Mouse (Mus musculus): Measurements from ENCODE around the gene Snn.
A peak's percentile ranks its signal among the peaks of the same experiment; 100 is the strongest.

The Snn gene

DNA sequence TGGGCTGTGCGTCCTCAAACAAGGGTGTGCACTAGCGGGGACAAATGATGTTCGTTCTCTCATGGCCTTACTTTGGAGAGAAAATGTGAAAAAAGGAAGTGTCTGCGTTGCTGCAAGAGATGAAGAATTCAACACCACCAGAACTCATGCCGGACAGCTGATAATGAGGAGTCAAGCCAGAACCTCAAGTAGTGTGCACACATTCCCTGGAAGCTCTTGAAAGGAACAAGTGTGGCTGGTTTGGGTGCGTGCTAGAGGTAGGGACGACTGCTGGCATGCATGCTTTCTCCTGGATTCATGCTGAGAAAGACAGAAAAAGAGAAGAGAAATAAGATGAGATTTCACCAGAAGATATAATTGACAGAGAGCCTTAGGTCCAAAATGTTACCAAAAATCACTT lies 13.6 kb upstream of the Snn start:
- DNase-seq (ENCODE audit: low spot score in 2 of 2), result no peak

DNA sequence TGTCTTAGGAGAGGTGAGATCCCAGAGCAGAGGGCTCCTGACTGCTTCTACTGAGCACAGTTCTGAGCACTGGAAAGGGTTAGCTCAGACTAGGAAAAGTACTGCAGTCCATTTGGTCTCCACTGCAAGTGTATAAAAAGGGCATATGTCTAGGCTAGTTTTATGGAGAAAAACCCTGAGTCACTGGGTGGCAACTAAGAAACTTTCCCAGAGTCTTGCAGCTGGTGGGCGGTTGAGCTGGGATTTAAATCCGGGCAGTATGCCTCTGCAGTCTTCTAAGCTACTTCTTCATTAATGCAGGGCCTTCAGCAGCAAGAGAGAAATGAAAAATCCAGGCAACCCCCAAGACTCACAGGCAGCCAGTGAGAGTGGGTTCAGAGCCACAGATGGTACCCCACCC lies 10.5 kb upstream of the Snn start:
- DNase-seq (ENCODE audit: low spot score in 2 of 2), result peak in 1 of 2 experiments; percentile 49

DNA sequence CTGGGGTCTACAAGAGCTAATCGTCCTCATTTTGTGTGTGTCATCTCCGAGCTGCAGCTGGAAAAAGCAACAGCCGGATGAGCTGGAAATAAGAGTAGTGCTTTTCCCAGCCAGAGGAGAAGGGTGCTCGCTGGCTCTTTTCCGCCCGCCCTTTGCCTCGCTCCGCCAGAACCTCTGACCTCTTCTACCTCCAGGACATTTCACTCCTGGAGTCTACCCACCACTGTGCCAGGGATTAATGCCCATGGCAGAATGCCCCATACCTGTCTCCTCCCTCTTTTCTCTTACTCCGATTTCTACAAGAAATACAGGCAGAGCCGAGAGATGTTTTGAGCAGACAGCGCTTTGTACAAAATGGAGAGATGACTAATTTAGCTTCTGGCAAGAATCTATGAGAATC lies 9.6 kb upstream of the Snn start:
- no peak for DNase-seq (ENCODE audit: low spot score in 2 of 2)

DNA sequence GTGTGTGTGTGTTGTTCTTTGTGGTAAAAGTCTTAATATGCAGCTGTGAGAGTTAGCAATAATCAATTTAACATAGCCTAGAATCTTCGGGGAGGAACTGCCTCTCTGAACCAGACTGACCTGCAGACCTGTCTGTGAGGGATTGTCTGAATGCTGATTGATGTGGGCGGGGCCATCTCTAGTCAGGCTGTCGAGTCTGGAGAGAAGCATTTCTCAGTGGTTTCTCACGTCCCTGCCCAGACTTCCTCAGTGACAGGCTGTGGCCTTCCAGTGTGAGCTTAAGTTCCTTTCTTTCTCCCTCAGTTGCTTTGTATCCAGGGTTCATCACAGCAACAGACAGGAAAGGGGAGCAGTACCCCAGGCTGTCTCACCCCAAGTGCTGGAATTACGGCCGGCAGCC lies 6.3 kb upstream of the Snn start:
- no peak for DNase-seq (ENCODE audit: low spot score in 2 of 2)

DNA sequence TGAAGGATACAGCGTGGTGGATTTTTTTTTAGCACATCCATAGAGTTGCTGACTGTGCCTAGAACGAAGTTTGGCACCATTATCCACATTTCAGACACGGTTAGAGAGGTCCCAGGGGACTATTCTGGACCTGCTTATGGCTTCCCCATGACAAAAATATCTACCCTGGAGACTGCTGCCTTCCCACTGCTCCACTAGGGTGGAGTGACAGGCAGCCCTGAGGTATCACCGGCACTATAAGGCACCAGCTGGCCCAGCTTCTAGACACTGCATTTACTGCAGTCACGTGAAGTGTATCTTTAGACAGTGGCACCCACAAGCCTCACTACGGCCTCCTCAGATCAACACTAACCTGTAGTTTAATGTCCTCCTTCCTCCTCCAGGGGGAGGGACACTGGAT lies 5.9 kb upstream of the Snn start:
- DNase-seq (ENCODE audit: low spot score in 2 of 2), result no peak

DNA sequence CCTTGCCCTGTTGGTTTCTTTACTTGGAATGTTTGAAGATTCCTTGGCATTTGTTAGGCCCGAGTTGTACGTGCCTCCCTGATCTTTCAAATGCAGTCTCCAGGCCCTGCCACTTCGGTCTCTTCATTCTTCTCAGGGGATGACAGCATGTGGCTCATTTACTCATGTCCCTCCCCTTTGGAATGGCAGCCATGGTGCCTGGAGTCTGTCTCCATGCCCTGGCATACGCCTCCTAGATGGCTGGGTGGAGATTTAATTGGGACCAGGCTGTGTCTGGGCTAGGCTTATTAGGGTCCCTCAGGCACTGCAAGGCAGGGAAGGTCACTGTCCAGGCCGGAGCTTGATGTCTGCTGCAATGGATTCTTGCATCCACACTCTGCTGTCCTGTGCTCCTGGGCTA lies 4.8 kb upstream of the Snn start:
- DNase-seq (ENCODE audit: low spot score in 2 of 2), result no peak

DNA sequence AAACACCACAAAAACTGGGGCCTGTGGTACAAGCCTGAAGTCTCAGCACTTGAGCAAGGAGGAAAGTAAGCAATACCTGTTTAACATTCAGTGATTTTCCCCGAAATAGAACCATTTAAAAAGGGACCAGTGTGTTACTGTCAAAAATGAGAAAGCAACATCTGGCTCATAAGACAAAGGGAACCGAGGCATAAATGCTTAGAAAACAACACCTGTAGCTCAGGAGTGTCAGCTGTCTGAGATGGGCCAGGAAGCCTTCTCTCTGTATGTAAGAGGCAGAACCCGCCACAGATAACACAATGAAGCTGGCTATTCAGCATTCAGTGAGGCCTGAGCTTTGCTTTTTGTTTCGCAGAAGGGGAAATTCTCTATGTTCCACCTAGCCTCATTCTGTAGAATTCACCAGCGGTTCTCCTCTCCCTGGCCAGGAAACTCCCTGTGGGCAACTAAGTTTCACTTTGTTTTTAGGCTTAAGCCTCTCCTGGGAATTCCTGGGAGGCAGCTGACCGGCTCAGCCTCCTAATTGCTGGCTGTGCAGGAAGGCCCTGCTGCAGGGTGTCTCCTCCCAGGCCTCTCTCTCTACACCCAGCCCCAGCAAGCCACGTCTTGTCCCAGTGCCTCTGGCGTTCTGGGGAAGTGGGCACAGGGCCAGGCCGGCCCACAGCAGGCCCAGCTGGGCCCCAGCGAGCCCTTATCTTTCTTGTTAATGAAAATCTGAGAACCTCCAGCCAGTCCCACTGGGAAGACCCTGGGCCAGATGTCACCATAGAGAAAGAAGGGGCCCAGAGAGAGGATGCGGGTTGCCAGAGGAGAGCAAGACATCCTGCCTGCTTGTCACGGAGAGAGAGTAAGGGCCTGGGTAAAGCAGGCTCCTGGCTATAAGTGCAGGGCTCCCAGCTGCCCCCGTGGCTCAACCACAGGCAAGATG lies 2.3 kb downstream of the Snn start:
- DNase-seq (ENCODE audit: low spot score in 2 of 2), result no peak

DNA sequence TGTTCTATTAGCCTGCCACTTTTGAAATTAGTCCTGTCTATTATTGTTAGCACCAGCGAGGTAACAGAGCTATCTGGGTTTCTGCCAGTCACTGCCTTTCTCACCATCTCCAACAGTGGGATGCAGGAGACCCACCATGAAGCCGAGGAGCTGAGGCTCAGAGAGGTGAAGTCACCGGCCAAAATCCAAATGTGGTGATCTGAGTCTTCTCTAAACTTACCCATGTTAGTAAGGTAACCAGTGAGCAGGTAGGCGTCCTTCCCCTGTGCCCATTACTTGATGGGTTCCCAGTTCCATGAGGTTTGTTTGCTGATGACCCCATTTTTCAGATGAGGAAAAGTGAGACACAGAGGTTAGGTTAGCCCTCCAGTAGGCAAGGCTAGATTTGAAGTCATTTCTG lies 3.6 kb downstream of the Snn start:
- DNase-seq (ENCODE audit: low spot score in 2 of 2), result no peak

DNA sequence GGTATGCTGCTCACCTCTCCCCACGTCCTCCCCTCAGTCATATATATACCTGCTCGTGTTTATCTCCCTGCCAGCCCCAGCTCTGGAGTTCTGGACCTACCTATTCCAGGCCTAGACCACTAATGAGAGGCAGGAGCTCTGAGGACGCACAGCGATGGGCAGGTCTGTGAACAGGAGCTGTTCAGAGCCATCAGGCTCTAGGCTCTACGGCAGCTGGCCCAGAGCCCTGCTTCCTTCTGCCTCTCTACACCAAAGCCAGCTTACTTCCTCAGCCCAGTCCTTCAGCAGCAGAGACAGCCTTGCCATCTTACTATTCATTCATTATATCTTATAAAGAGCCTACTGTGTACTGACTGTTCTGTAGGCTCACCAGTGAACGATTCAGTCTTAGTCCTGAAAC lies 4.0 kb downstream of the Snn start:
- DNase-seq (ENCODE audit: low spot score in 2 of 2), result no peak

DNA sequence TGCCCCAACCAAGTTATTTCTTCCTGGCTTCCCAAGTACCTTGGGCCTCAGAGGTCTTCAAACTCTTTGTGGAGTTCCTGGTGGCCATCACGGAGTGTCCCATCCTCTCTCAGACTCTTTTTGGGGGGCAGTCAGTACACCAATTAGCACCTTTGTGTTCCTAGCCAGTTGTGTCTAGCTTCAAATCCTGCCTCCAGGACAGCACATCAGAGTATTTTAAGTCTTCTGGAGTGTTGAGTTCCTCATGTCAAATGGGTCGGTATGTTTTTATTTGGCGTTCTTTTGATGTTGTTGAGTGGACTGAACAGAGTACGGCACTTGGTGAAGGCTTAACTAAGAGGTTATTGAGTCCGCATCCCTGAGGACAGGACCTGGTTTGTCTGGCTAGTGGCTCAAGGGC lies 4.7 kb downstream of the Snn start:
- no peak for DNase-seq (ENCODE audit: low spot score in 2 of 2)

DNA sequence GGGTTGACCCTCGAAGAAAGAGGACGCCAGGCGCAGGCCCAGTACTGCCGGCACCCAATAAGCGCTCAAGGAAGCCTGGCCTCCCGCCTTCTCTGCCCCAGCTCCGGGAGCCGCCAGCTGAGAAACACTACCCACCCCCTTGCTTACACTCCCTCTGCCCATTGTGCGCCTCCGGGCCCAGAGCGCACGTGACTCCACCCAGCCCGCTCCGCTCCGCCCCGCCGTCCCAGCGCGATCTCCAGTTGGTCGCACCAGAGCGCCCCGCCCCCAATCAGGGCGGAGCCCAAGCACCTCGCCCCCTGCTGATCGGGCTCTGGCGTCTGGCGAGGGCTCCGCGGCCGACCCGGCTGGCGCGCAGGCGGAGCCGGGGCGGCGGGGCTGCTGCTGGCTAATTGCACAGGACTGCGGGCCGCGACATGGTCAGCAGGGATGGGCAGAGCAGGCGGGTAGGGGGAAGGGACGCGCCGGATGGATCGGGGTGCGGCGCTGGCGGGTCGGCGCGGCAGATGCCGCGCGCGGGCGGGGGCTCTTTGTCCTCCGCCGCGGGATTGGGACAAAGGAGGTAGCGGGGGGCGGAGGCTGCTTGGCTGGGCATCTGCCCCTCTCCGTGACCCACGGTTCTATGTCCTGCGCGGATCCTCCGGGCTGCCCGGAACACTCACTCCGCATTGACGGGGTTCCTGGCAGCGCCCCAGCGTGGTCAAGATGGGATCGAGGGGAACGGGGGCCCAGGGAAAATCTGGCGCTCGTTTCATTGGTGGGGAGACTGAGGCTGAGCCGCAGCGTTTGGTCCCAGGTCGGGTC lies 5.5 kb downstream of the Snn start, which contains the start of gene Litaf:
Gene Litaf (minus strand): TSS at position 129 of the 804 bp plus-strand sequence.
- peak; percentile 96 for DNase-seq (ENCODE audit: low spot score in 2 of 2)

DNA sequence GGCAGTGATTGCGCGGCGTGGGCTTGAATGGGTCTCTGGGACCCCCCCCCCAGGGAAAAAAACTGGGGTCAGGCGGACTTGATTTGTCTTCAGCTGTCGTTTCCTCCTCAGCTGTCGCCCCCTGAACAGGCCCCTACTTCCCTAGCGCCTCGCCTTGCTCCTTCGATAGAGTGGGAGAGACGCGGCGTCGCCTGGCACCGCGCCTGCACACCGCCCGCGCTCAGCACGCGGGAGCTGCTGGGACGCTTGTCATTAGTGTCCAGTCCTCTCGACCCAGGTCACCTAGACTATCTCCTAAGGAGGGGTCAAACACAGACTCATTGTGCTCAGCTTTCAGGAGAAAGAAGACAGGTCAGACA lies 6.1 kb downstream of the Snn start:
- DNase-seq (ENCODE audit: low spot score in 2 of 2), result peak; percentile 63 to 69

DNA sequence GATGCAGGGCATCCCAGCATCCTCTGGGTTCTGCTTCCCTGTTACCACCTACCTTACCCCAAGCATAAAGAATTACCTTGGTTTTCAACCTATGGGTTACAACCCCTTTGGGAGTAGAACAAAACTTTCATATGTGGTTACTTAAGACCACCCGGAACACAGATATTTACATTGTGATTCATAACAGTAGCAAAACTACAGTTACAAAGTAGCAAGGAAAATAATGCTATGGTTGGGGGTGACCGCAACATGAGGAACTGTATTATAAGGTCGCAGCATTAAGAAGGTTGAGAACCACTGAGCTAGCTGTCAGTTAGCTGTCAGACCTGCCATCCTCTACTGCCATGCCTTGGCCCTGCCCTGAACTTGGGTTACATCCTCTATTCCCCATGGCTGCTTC lies 7.9 kb downstream of the Snn start:
- DNase-seq (ENCODE audit: low spot score in 2 of 2), result no peak

DNA sequence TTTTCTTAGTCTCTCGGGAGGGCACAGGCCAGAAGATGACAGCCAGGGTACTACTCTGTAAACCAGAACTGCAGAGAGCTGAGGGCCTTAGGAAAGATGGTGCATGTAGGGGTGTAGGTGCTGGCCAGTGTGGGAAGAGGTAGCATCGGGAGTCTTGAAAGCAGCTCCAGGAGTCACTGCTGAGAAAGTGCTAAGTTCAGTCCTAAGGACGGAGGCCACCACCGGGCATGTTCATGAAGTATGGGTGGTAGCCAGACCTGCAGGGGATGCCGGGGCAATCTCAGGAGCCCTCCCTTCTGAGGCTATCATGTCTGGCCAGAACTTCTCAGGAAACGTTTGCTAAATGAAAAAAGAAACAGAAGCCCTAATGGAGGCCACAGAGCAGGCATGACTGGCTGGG lies 8.5 kb downstream of the Snn start:
- no peak for DNase-seq (ENCODE audit: low spot score in 2 of 2)

DNA sequence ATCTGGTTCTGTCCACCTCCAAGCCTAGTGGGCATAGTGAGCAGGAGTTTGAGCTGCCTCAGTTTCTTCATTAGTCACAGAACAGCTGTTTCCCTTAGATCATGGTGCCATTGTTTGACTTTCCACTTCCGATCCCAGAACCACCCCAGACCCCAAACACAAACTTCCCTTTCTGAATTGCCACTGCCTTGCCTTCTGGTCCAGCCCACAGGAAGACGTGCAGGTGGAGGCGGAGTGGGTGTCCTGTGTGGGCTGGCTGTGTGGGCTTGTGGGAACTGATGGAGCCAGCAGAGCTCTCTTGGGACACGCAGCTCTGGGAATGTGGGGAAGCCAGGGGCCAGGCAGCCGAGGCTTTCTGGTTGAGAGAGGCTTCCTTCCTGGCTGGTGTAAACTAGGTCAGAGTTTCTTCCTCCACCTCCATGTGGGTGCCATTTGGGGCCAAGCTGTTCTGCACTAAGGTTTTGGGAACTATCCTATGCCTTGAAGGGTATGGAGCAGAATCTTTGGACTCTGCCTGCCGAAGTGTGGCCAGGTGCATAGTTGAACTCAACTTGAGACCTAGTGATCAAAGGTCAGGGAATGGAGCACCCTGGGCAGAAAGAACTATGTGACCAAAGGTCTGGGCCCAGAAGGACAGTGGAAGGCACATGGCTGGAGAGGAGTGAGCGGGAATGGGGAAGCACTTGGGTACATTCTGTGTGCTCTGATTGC lies 9.1 kb downstream of the Snn start:
- DNase-seq (ENCODE audit: low spot score in 2 of 2), result no peak

DNA sequence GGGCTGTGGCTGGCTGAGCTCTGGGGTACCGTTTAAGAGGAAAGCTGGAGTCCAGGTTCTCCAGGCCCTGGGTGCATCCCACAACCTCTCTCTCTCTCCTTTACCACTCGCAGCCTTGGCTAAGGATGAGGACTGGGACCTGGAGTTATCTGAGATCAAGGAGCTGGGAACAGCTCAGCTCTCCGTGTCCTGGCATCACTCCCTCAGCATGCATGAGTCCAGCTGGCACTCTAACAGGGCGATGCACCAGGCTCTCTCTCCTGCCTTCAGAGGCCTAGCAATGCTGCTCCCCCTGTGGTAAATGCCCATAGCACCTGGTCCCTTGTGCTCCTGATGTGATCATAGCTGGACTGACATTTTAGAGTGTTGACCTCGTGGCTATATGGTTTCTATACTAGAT lies 10.4 kb downstream of the Snn start:
- DNase-seq (ENCODE audit: low spot score in 2 of 2), result no peak

DNA sequence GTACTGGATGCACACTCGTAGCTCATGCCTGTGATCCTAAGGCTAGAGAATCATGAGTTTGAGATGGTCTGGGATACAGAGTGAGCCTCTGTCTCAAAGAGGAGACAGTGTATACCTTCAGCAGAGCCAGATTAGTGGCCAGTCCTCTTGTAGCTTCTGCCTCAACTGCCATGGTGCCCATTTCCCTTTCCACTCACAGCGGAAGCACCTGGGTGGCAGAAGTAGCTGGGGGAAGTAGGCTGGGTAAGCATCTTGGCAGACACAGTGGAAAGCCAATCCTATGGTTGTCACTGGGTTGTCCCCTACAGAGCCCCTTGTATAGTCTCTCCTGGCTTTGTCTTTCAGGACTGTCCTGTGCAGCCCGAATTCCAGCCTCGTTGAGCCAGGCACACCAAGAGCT lies 11.1 kb downstream of the Snn start:
- DNase-seq (ENCODE audit: low spot score in 2 of 2), result no peak

DNA sequence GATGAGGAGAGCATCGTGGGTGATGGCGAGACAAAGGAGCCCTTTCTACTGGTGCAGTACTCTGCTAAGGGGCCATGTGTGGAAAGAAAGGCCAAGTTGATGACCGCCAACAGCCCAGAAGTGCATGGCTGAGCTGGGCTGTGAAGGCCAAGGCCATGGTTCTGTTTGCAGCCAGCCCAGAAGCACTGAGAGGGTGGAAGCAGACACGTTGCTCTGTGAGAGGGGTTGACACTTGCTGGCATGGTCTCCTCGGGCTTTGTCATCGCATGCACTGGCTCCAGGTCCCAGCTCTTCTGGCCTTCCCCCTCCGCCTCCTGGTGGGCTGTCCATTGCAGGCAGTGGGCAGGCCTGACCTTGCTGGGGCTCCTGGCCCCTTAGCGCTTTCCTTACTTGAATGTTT lies 11.7 kb downstream of the Snn start:
- no peak for DNase-seq (ENCODE audit: low spot score in 2 of 2)

DNA sequence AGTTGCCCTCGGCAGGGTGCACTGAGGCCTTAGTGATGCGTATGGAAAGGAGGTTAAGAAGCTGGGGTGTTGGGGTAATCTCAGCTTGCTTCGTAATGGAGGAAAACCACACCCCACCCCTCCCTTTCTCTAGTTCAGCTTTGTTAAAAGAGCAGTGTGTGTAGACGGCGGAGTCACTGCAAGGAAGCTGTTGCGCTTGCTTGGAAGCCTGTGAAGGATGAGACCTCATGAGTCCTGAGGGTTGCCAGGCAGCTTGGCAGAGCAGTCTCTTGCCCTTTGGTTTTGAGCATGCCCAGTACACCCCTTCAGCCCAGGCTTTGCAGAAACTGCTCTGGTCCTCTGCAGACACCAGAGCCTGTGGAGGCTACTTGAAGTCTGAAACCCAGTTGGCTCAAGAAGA lies 12.3 kb downstream of the Snn start:
- no peak for DNase-seq (ENCODE audit: low spot score in 2 of 2)

DNA sequence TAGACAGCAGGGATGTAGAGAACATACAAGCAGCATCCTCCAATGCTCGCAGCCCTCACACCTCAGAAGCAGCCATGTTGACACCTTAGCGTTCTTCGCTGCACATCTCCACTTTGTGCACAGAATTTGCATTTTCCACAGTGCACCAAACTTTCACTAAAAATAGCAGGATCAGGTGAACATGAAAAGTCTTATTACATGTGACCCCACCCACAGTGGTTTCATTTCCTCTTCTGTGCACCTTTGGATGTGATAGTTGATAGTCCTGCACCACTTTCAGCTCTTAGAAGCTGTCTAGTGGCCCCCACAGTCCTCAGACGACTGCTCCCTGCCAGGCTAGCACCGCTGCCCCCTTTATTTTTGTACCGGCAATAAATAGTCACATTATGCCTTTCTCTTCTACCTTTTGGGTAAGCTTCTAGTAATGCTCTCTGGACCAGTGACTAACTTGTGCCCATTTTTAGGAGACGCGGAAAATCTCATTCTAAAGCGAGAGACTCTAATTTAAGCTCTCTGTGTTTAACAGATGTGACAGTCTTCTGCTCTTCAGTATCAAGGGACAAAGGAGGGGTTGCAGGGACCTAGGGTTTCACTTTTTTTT lies 17.0 kb downstream of the Snn start:
- no peak for DNase-seq (ENCODE audit: low spot score in 2 of 2)

DNA sequence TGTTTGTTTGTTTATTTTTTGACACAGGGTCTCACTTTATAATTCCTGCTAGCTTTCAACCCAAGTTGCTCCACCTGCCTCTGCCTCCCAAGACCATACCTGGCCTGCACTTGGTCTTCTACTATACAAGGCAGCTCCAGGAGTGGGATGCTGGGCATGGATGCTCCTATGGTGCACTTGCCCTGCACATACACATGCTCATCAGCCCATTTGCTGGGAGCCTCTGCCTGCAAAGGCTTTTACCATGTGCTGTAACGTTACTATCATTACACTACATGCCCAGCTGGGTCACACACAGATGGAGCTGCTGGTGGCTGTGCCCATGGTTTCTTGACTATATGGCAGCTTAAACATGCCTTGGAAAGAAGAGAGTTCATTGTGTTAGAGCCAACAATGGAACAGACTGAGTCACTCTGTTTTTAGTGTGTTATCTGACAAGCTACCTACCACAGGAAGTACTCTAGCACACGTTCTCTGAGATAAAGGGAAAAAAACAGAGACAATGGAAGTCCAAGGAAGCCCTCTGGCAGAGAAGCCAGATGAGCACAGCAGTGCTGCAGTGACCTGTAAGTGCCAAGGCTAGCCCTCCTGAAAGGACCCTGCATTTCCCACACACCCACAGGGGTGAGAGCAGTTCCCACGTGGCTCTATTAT lies 17.6 kb downstream of the Snn start:
- no peak for DNase-seq (ENCODE audit: low spot score in 2 of 2)

DNA sequence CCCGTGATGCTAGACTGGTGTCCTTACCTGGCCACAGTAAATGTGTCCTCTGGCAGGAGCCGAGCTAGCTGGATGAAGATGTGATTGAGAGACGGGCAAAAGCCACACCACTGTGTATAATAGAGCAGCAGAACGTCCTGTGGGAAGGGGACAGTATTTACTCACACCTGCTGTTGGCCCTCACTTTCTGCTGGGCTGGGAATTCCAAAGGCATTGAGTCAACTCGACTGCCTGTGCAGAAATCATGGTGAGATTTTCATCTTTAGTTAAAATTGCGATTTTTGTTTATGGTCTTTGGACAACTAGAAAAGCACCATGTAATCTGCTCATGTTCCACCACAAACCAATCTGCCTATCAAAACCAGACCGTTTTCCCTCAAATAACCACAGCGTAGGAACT lies 23.4 kb downstream of the Snn start:
- DNase-seq (ENCODE audit: low spot score in 2 of 2), result no peak

All from right cerebral cortex, adult 2 months (tissue).